Mouse (Mus musculus): ENCODE data around the gene Cnnm3. TPM values are rescaled to one million over a fixed set of nuclear protein-coding genes. Genes with fewer than 3 reads are reported as not detected.

The Cnnm3 gene
- polyA plus RNA-seq, 1 experiment: 10.9 TPM

DNA sequence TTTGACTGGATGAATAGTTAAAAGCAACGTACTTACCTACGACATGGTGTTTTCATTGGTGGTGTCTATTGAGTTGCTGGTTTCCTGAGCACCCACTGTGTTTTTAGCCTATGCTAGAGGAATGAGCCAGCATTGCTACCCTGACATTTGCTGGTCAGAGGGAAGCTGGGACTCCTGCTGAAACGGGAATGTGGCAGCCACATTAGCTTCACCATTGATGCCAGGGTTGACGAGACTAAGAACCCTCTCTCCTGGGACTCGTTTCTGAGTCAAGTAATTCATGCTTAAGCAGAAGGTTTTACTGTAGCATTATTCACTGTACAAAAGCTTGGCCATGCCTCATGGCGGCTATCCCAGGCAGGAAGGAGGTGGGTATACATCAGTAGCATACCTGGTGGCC is 22.0 kb upstream of the Cnnm3 start:
- 79% methylated on average over 6 of the region's 6 CpGs for WGBS
- TF ChIP-seq CTCF (IDR thresholded peaks at IDR 0.05; ENCODE audit: control insufficient read depth, insufficient read depth, low read length) (no peak), POLR2A (IDR thresholded peaks at IDR 0.05; ENCODE audit: borderline replicate concordance, control insufficient read depth, low read depth, low read length) (no peak)
- Histone ChIP-seq H3K27ac (ENCODE audit: control insufficient read depth, insufficient read depth, low read depth, low read length, poor library complexity) (no peak overlapping the region), H3K4me1 (ENCODE audit: control insufficient read depth, insufficient read depth, low read length) (no peaks in the 10 kb centered on the region), H3K4me3 (replicated peaks; ENCODE audit: control insufficient read depth, low read depth, low read length) (no peak overlapping the region)

GRCm38 (mm10) chr1:36492416-36493139 is 19.1 kb upstream of the Cnnm3 start:
- TF ChIP-seq POLR2A (IDR thresholded peaks at IDR 0.05; ENCODE audit: borderline replicate concordance, control insufficient read depth, low read depth, low read length): no peak
- 0 out of 2 replicates have a peak, but pooled peaks have one; percentile 0 for TF ChIP-seq CTCF (IDR thresholded peaks at IDR 0.05; ENCODE audit: control insufficient read depth, insufficient read depth, low read length)
- Histone ChIP-seq H3K4me3 (replicated peaks; ENCODE audit: control insufficient read depth, low read depth, low read length) (no peak overlapping the region), H3K27ac (ENCODE audit: control insufficient read depth, insufficient read depth, low read depth, low read length, poor library complexity) (no peak overlapping the region; the same call in 1 of the 2 replicates), H3K4me1 (ENCODE audit: control insufficient read depth, insufficient read depth, low read length) (no peaks in the 10 kb centered on the region)
- WGBS: 71% methylated on average over 9 of the region's 9 CpGs

GRCm38 (mm10) chr1:36493299-36493698 is 18.4 kb upstream of the Cnnm3 start:
- no peak for TF ChIP-seq POLR2A (IDR thresholded peaks at IDR 0.05; ENCODE audit: borderline replicate concordance, control insufficient read depth, low read depth, low read length)
- no peak for TF ChIP-seq CTCF (IDR thresholded peaks at IDR 0.05; ENCODE audit: control insufficient read depth, insufficient read depth, low read length)
- WGBS: 78% methylated on average over 6 of the region's 6 CpGs
- no peak overlapping the region for H3K27ac ChIP-seq (ENCODE audit: control insufficient read depth, insufficient read depth, low read depth, low read length, poor library complexity)

GRCm38 (mm10) chr1:36496719-36497118 is 14.9 kb upstream of the Cnnm3 start:
- TF ChIP-seq CTCF (IDR thresholded peaks at IDR 0.05; ENCODE audit: control insufficient read depth, insufficient read depth, low read length) (no peak), POLR2A (IDR thresholded peaks at IDR 0.05; ENCODE audit: borderline replicate concordance, control insufficient read depth, low read depth, low read length) (no peak)
- no peak overlapping the region for H3K4me3 ChIP-seq (replicated peaks; ENCODE audit: control insufficient read depth, low read depth, low read length)
- no peak overlapping the region for H3K27ac ChIP-seq (ENCODE audit: control insufficient read depth, insufficient read depth, low read depth, low read length, poor library complexity)
- 69% methylated on average over 2 of the region's 2 CpGs for WGBS
- no peaks in the 10 kb centered on the region for H3K4me1 ChIP-seq (ENCODE audit: control insufficient read depth, insufficient read depth, low read length)

More at GRCm38 (mm10) chr1:36493299-36493698, 18.4 kb upstream of the Cnnm3 start:
- Histone ChIP-seq H3K4me3 (replicated peaks; ENCODE audit: control insufficient read depth, low read depth, low read length) (no peak overlapping the region), H3K4me1 (ENCODE audit: control insufficient read depth, insufficient read depth, low read length) (no peaks in the 10 kb centered on the region)

DNA sequence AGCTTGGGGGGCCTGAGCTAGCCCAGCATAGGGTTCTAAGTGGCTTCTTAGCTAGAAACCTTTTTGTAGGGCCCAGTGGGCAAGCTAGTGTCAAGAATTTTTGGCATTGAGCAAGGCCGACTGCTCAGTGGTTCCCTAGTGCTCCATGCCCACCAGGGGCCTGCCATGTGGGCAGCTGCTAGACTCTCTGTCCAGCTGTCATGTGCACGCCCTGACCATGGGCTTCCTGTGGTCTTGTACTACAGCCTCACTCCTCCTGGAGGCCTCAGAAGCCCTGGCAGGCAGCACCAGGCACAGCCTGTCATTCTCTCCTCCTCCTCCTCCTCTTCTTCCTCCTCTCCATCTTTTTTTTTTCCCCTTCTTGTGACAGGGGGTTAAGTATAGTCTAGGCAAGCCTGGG is 14.4 kb upstream of the Cnnm3 start:
- TF ChIP-seq POLR2A (IDR thresholded peaks at IDR 0.05; ENCODE audit: borderline replicate concordance, control insufficient read depth, low read depth, low read length): no peak
- no peak for TF ChIP-seq CTCF (IDR thresholded peaks at IDR 0.05; ENCODE audit: control insufficient read depth, insufficient read depth, low read length)
- 81% methylated on average over 2 of the region's 2 CpGs for WGBS
- H3K4me3 ChIP-seq (replicated peaks; ENCODE audit: control insufficient read depth, low read depth, low read length): no peak overlapping the region
- H3K27ac ChIP-seq (ENCODE audit: control insufficient read depth, insufficient read depth, low read depth, low read length, poor library complexity): no peak overlapping the region
- no peaks in the 10 kb centered on the region for H3K4me1 ChIP-seq (ENCODE audit: control insufficient read depth, insufficient read depth, low read length)

GRCm38 (mm10) chr1:36501261-36501660 is 10.4 kb upstream of the Cnnm3 start:
- Histone ChIP-seq H3K27ac (ENCODE audit: control insufficient read depth, insufficient read depth, low read depth, low read length, poor library complexity) (no peak overlapping the region), H3K4me3 (replicated peaks; ENCODE audit: control insufficient read depth, low read depth, low read length) (no peak overlapping the region), H3K4me1 (ENCODE audit: control insufficient read depth, insufficient read depth, low read length) (no peaks in the 10 kb centered on the region)
- no peak for TF ChIP-seq POLR2A (IDR thresholded peaks at IDR 0.05; ENCODE audit: borderline replicate concordance, control insufficient read depth, low read depth, low read length)
- peak; percentile 97 for TF ChIP-seq CTCF (IDR thresholded peaks at IDR 0.05; ENCODE audit: control insufficient read depth, insufficient read depth, low read length)
- WGBS: 3% methylated on average over 3 of the region's 3 CpGs

DNA sequence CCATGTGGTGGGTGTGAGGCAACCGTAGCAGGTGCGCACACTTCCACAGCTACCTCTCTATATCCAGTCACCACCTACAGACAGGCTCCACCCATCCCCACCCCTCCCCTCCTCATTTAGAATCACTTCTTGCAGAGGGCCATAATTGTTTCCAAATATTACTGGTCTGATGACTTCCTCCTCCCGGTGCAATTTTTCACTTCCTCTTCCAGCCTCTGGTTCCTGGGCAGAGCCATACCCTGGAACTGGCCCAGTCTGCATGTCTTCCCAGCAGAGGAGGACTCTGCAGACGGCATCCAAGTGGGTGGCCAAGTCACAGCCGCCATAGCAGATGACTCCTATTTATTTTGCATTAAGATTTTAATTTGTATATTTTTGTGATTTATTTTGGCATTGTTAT is 3.4 kb upstream of the Cnnm3 start:
- H3K4me3 ChIP-seq (replicated peaks; ENCODE audit: control insufficient read depth, low read depth, low read length): no peak overlapping the region
- 26% methylated on average over 5 of the region's 5 CpGs for WGBS
- H3K27ac ChIP-seq (ENCODE audit: control insufficient read depth, insufficient read depth, low read depth, low read length, poor library complexity): no peak overlapping the region
- peaks cover 7% of the 10 kb centered on the region; the same call in 1 of the 2 replicates for H3K4me1 ChIP-seq (ENCODE audit: control insufficient read depth, insufficient read depth, low read length)
- TF ChIP-seq CTCF (IDR thresholded peaks at IDR 0.05; ENCODE audit: control insufficient read depth, insufficient read depth, low read length) (no peak), POLR2A (IDR thresholded peaks at IDR 0.05; ENCODE audit: borderline replicate concordance, control insufficient read depth, low read depth, low read length) (no peak)

DNA sequence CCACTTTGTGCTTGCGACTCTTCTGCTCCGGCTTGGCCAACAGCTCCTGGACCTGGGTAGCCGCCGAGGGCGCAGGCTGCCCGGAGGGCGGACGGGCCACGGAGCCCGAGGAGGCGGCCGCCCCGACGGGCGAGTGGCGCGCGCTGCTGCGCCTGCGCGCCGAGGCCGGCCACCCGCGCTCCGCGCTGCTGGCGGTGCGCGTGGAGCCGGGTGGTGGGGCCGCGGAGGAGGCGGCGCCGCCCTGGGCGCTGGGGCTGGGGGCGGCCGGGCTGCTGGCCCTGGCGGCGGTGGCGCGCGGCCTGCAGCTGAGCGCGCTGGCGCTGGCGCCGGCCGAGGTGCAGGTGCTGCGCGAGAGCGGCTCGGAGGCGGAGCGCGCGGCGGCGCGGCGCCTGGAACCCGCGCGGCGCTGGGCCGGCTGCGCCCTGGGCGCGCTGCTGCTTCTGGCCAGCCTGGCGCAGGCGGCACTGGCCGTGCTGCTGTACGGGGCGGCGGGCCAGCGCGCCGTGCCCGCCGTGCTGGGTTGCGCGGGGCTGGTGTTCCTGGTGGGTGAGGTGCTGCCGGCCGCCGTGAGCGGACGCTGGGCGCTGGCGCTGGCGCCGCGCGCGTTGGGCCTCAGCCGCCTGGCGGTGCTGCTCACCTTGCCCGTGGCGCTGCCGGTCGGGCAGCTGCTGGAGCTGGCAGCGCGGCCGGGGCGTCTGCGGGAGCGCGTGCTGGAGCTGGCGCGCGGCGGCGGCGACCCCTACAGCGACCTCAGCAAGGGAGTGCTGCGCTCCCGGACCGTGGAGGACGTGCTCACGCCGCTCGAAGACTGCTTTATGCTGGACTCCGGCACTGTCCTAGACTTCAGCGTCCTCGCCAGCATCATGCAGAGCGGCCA is 660 bp downstream of the Cnnm3 start:
- Histone ChIP-seq H3K4me1 (ENCODE audit: control insufficient read depth, insufficient read depth, low read length) (peaks cover 7% of the 10 kb centered on the region), H3K4me3 (replicated peaks; ENCODE audit: control insufficient read depth, low read depth, low read length) (peak overlapping the region; percentile 86), H3K27ac (ENCODE audit: control insufficient read depth, insufficient read depth, low read depth, low read length, poor library complexity) (peak overlapping the region; percentile 95)
- WGBS: 9% methylated on average over 126 of the region's 126 CpGs
- TF ChIP-seq POLR2A (IDR thresholded peaks at IDR 0.05; ENCODE audit: borderline replicate concordance, control insufficient read depth, low read depth, low read length) (no peak), CTCF (IDR thresholded peaks at IDR 0.05; ENCODE audit: control insufficient read depth, insufficient read depth, low read length) (no peak)
